8 mouse cellular contexts compared by ENCODE assay signal in the genomic region with DNA sequence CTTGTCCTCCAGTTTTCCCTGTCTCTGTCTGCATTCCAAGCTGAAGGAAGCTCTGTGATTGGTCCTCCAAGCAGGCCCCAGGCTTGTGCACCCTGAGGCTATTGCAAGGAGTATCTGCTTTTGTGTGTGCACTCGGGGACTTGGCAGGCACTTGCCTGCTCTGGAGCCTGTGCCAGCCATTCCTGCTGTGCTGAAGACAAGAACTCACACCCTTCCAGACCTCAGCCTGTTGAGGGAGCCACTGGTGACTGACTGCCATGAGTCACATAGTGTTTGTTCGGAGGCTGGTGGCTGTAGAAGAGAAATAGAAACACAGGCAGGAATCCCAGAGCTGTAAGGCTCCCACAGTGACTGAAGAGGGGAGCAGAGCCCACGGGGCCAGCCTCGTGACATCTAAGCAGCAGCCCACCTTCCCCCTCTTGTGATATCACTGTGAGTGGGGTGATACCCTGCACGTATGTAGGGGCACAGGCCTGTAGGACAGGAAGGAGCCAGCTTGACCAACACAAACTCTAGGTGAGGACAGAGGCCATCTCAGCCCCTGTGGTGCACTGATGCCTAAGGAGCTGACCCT. TPM values are rescaled to one million over a fixed set of nuclear protein-coding genes. Genes with fewer than 3 reads are reported as not detected.
DNase-seq lines count a peak whose midpoint lies in the region; ATAC-seq lines count a peak whose summit lies in the region.

No protein-coding gene starts in this region.

- WGBS in midbrain, embryonic 15.5 days = 44% methylated on average over 5 of the region's 5 CpGs

- peak; percentile 42 to 55 for DNase-seq in adrenal gland, adult (ENCODE audit: inconsistent age in 2 of 2, low spot score in 1 of 2)
- DNase-seq in adrenal gland, postnatal 4 days (ENCODE audit: low spot score in 2 of 2) = no peak
- peak; percentile 24 for DNase-seq in brain, embryonic 18.5 days (ENCODE audit: low read depth, low spot score)
- peak; percentile 52 to 62 for DNase-seq in frontal cortex, postnatal 10 days (ENCODE audit: low spot score in 2 of 2)
- peak; percentile 58 to 62 for DNase-seq in layer of hippocampus, adult 8-10 months (ENCODE audit: low spot score in 2 of 2)
- no peak for DNase-seq in kidney, adult 18-20 months

- ATAC-seq in midbrain, embryonic 15.5 days (replicated peaks) = peak; percentile 69
- ATAC-seq in activated CD4-positive, CD25-positive, alpha-beta regulatory T cell, adult 4 months = no peak

- peaks cover 10% of the 10 kb centered on the region for H3K36me3 ChIP-seq in midbrain, embryonic 15.5 days (replicated peaks)

- no peak overlapping the region for H3K9ac ChIP-seq in midbrain, embryonic 15.5 days

- H3K4me3 ChIP-seq in midbrain, embryonic 15.5 days = no peak overlapping the region

- peaks cover 7% of the 10 kb centered on the region for H3K4me1 ChIP-seq in midbrain, embryonic 15.5 days

- H3K9me3 ChIP-seq in midbrain, embryonic 15.5 days = no peaks in the 10 kb centered on the region

- no peaks in the 10 kb centered on the region for H3K27me3 ChIP-seq in midbrain, embryonic 15.5 days (replicated peaks)

- no peak overlapping the region for H3K4me2 ChIP-seq in midbrain, embryonic 15.5 days

- peak overlapping the region; percentile 50; the same call in 1 of the 2 replicates for H3K27ac ChIP-seq in midbrain, embryonic 15.5 days

RNA-seq across cellular contexts. Expression of gene Crispld2, which starts 31.6 kb away (rescaled TPM):
- 10 to 100 TPM in 1 of 2 experiments, 1 to 10 TPM in 1; 9.9 to 11.7 TPM for total RNA-seq in adrenal gland, postnatal 4 days (2021)
- total RNA-seq in layer of hippocampus, adult 8-10 months (2022) = 1 to 10 TPM; 2.2 to 5.2 (median 2.9) TPM
- 2.9 TPM in 2 replicates for polyA plus RNA-seq in midbrain, embryonic 15.5 days (2015; fragmentation: Nextera tagmentation; extraction: Ambion mirVana)
- polyA plus RNA-seq in activated CD4-positive, CD25-positive, alpha-beta regulatory T cell, adult 4 months (2017; shearing (Covaris generic)) = not detected

RNA-seq across cellular contexts. Expression of gene Gm20388, which starts 50.0 kb away (rescaled TPM):
- total RNA-seq in adrenal gland, postnatal 4 days (2021) = 1 to 10 TPM in 1 of 2 experiments, not detected in 1; 8.8 TPM
- total RNA-seq in layer of hippocampus, adult 8-10 months (2022) = 10 to 100 TPM in 1 of 4 experiments, 1 to 10 TPM in 2, under 1 TPM in 1; 0.17 to 15.1 (median 6.6) TPM
- 5.6 TPM in 1 of 2 replicates, not detected in the other for polyA plus RNA-seq in midbrain, embryonic 15.5 days (2015; fragmentation: Nextera tagmentation; extraction: Ambion mirVana)
- polyA plus RNA-seq in activated CD4-positive, CD25-positive, alpha-beta regulatory T cell, adult 4 months (2017; shearing (Covaris generic)) = 10 to 100 TPM in 1 of 2 experiments, 1 to 10 TPM in 1; 9.9 to 12.3 TPM

RNA-seq across cellular contexts. Expression of gene Usp10, which starts 50.5 kb away (rescaled TPM):
- 100 to 1,000 TPM; 108 to 127 TPM for total RNA-seq in adrenal gland, postnatal 4 days (2021)
- 10 to 100 TPM; 82.7 to 98.6 (median 89.4) TPM for total RNA-seq in layer of hippocampus, adult 8-10 months (2022)
- 151 and 155 TPM in 2 replicates for polyA plus RNA-seq in midbrain, embryonic 15.5 days (2015; fragmentation: Nextera tagmentation; extraction: Ambion mirVana)
- polyA plus RNA-seq in activated CD4-positive, CD25-positive, alpha-beta regulatory T cell, adult 4 months (2017; shearing (Covaris generic)) = 10 to 100 TPM; 41.6 to 48.6 TPM

Comparison
In these comparisons a context has a peak if more than half of its experiments do, and no peak if none do; other contexts are left out.
1. DNase-seq: peak in adrenal gland, adult (2 of 2), brain, embryonic 18.5 days (single experiment), frontal cortex, postnatal 10 days (2 of 2) and layer of hippocampus, adult 8-10 months (2 of 2); none in adrenal gland, postnatal 4 days (0 of 2) and kidney, adult 18-20 months (single experiment).